Mouse (Mus musculus) lung, embryonic 16.5 days (tissue): ENCODE data around the gene Urah. TPM values are rescaled to one million over a fixed set of nuclear protein-coding genes. Genes with fewer than 3 reads are reported as not detected.

Experiments
- ATAC-seq: fragments of 200-750 bp; cut with Nextera tagmentation; 2 replicates; pipeline ENCODE4 v1.8.0; 2017; ENCODE audit warnings: low read depth, mild to moderate bottlenecking, moderate library complexity
- H3K27ac ChIP-seq: fragments of 300-500 bp; sonication (generic); 2 replicates; pipeline ENCODE4 v1.5.1; 2014; ENCODE audit warnings: mild to moderate bottlenecking, control low read depth, low read length
- H3K27me3 ChIP-seq: fragments of 300-500 bp; sonication (generic); 2 replicates; pipeline ENCODE4 v1.6.1; 2014; ENCODE audit warnings: low read depth, low read length, mixed read lengths; ENCODE audit not compliant: control insufficient read depth, insufficient read depth
- H3K36me3 ChIP-seq: fragments of 300-500 bp; sonication (generic); 2 replicates; pipeline ENCODE4 v1.6.1; 2014; ENCODE audit warnings: low read length; ENCODE audit not compliant: control insufficient read depth, insufficient read depth
- H3K4me1 ChIP-seq: fragments of 300-500 bp; sonication (generic); replicated peaks from 2 replicates; pipeline ENCODE4 v1.6.1; 2014; ENCODE audit warnings: low read length, mixed read lengths; ENCODE audit not compliant: control insufficient read depth, insufficient read depth
- H3K4me2 ChIP-seq: fragments of 300-500 bp; sonication (generic); 2 replicates; pipeline ENCODE4 v1.6.1; 2014; ENCODE audit warnings: low read depth, low read length, control low read depth
- H3K4me3 ChIP-seq: fragments of 300-500 bp; sonication (generic); 2 replicates; pipeline ENCODE4 v1.5.1; 2014; ENCODE audit warnings: mild to moderate bottlenecking, low read length, control low read depth
- H3K9ac ChIP-seq: fragments of 300-500 bp; sonication (generic); 2 replicates; pipeline ENCODE4 v1.6.1; 2014; ENCODE audit warnings: low read length, control low read depth
- H3K9me3 ChIP-seq: fragments of 300-500 bp; sonication (generic); 2 replicates; pipeline ENCODE4 v1.6.1; 2016; ENCODE audit warnings: low read length; ENCODE audit not compliant: control insufficient read depth
- WGBS: fragments of 180-500 bp; shearing (Covaris S2); extraction: QIAGEN DNeasy Blood & Tissue Kit; methylation state at CpG from one replicate; pipeline ENCODE4 v1.1.7; 2014; 5-methylcytosine and 5-hydroxymethylcytosine counted together
- polyA plus RNA-seq: library from polyadenylated mRNA; unstranded; fragments of >200 nt; fragmentation: Nextera tagmentation; extraction: Ambion mirVana; gene quantifications from 2 replicates; pipeline ENCODE4 v1.2.1, GENCODE M21; 2015

Urah gene
- polyA plus RNA-seq, 1 experiment from 2014 or later, result 5.5 TPM

DNA sequence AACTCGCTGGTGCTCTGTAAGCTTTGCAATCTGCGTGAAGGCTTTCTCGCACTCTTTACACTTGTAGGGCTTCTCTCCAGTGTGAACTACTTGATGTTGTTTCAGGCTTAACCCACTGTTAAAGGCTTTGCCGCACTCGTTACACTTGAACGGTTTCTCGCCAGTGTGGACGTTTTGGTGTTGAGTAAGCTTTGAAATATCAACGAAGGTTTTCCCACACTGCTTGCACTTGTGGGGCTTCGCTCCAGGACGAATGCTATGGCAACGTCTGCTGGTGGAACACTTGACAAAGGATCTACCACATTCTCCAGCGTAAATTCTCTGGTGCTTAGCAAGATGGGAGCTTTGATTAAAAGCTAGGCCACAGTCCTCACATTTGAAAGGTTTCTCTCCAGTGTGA, 23.1 kb upstream of the Urah start:
- Histone ChIP-seq H3K9ac (no peak overlapping the region), H3K27ac (no peak overlapping the region), H3K4me2 (no peak overlapping the region), H3K36me3 (no peaks in the 10 kb centered on the region), H3K4me3 (no peak overlapping the region), H3K9me3 (no peaks in the 10 kb centered on the region), H3K27me3 (no peaks in the 10 kb centered on the region), H3K4me1 (no peaks in the 10 kb centered on the region)
- ATAC-seq, result no peak
- WGBS, result 73% methylated on average over 13 of the region's 13 CpGs

DNA sequence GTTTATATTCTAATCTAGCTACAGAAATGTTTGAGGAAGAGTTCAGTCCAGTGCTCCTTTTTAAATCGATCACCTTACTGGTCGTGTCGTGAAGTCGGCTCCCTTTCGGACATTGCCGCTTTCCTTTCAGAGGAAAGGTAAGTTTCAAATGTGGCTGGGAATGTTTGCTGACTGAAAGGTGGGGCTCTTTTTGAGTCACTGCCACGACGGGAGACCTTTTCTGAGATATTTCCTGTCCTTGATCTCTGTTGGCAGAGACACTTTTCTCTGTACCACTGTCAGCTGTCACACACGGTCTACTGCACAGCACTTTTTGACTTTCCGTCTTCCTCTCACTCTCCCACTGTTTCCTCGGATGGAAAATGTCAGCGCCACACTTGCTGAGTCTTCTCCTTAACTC, 22.0 kb upstream of the Urah start:
- no peaks in the 10 kb centered on the region for H3K36me3 ChIP-seq
- no peaks in the 10 kb centered on the region for H3K4me1 ChIP-seq
- no peaks in the 10 kb centered on the region for H3K9me3 ChIP-seq
- 80% methylated on average over 12 of the region's 12 CpGs for WGBS
- H3K4me3 ChIP-seq, result no peak overlapping the region
- H3K4me2 ChIP-seq, result no peak overlapping the region
- H3K27me3 ChIP-seq, result no peaks in the 10 kb centered on the region
- H3K9ac ChIP-seq, result no peak overlapping the region
- H3K27ac ChIP-seq, result no peak overlapping the region
- no peak for ATAC-seq

DNA sequence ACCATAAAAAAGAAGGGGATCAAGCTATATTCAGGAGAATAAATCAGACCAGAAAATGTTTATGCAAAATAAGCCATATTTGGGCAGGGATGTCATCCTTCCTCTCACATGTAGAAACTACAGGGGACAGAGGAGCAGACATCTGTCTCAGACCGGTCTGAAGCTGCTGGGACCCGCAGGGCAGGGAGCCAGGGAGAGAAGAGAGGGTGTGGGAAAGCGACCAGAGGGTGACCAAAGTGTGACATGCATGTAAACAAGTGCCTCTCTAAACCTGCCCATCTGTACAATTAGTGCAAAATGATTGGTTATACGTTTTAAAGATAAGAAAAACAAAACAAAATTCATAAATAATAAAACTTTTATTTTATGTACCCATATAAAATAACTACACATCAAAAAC, 14.6 kb upstream of the Urah start:
- Histone ChIP-seq H3K9ac (no peak overlapping the region), H3K4me1 (no peaks in the 10 kb centered on the region; the same call in 1 of the 2 replicates), H3K9me3 (no peaks in the 10 kb centered on the region), H3K36me3 (no peaks in the 10 kb centered on the region), H3K27ac (no peak overlapping the region), H3K4me3 (no peak overlapping the region), H3K4me2 (no peak overlapping the region), H3K27me3 (no peaks in the 10 kb centered on the region)
- no peak for ATAC-seq
- 34% methylated on average over 4 of the region's 4 CpGs for WGBS

DNA sequence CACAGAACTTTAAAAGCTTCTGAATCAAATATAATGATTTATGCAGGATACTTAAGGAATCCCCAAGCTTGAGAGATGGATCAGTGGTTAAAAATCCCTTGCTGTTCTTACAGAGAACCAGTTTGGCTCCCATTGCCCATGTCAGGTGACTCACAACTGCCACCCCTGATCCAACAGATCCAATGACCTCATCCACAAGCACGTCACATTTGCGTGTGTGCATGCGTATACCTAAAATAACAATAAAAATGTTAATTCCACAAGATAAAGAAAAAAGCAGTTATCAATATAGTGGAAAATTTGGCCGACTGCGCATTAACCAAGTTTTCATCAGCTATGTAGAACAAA, 13.5 kb upstream of the Urah start:
- no peak overlapping the region for H3K9ac ChIP-seq
- no peaks in the 10 kb centered on the region for H3K36me3 ChIP-seq
- no peak overlapping the region for H3K27ac ChIP-seq
- H3K4me3 ChIP-seq, result peak overlapping the region; percentile 45
- no peaks in the 10 kb centered on the region for H3K9me3 ChIP-seq
- whole genome bisulfite sequencing, result 44% methylated on average over 5 of the region's 5 CpGs
- H3K27me3 ChIP-seq, result no peaks in the 10 kb centered on the region
- ATAC-seq, result no peak
- H3K4me2 ChIP-seq, result peak overlapping the region; percentile 67
- H3K4me1 ChIP-seq, result no peaks in the 10 kb centered on the region; the same call in 1 of the 2 replicates

DNA sequence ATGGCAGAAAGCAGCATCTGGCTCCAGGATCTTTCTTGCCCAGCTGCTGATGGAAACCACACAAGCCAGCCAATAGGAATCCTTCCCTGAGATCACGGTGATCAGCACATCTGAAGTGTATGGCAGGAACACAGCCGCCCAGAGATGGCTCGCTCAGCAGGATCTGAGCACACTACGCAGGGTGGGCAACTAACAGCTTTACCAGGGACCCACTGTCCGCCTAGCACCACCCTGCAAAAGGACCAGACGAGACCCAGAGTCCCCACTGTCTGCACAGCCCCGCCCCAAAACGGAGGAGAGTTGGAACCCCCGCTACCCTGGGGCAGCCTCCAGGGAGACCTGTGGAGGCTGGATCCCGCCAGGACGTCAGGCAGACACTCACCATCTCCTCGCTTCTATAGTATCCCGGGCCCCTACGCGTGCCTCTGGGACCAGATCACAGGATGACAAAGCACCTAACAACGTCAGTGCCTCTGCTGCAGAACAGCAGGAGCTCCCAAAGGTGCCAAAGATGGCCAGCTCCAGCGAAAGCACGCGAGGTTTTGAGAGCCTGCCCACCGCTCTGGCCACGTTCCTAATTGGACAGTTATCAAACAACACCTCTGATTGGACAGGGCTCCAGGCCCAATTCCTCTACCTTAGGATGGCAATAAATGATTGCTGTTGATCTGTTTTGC, 13.0 kb upstream of the Urah start, which contains the start of gene Zfp941:
Zfp941 (minus strand) TSS at position 526 of the 677 bp plus-strand sequence.
- H3K27ac ChIP-seq, result no peak within 1 kb of the TSS
- no peaks in the 10 kb centered on the region for H3K36me3 ChIP-seq
- ATAC-seq, result 0 out of 2 replicates have a peak, but pooled peaks have one; percentile 28
- peak within 1 kb of the TSS; percentile 61 for H3K9ac ChIP-seq
- peak within 1 kb of the TSS; percentile 67 for H3K4me2 ChIP-seq
- 2% methylated on average over 21 of the region's 21 CpGs for WGBS
- H3K4me1 ChIP-seq, result no peaks in the 10 kb centered on the region; the same call in 1 of the 2 replicates
- H3K4me3 ChIP-seq, result peak within 1 kb of the TSS; percentile 45
- H3K27me3 ChIP-seq, result no peaks in the 10 kb centered on the region
- no peaks in the 10 kb centered on the region for H3K9me3 ChIP-seq

DNA sequence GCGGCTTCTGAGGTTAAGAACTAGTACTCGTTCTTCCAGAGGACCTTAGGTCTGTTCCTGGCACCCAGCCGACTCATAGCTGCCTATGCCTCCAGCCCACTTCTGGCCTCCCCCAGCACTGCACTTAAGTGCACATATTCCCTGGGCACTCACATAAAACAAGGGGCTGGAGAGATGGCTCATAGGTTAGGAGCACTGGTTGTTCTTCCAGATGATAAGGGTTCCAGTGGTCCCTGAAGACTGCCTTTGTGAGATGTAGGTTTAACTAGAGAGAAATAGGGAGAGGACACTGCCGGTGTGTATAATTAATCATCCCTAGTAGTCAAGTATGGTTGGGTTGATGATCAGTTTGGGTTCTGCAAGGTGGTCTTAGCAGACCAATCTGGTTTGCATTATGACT, 12.1 kb upstream of the Urah start:
- Histone ChIP-seq H3K4me2 (no peak overlapping the region), H3K27ac (no peak overlapping the region), H3K27me3 (no peaks in the 10 kb centered on the region), H3K4me1 (no peaks in the 10 kb centered on the region; the same call in 1 of the 2 replicates), H3K9me3 (no peaks in the 10 kb centered on the region), H3K4me3 (no peak overlapping the region), H3K36me3 (no peaks in the 10 kb centered on the region), H3K9ac (no peak overlapping the region)
- ATAC-seq, result no peak
- 87% methylated on average over 4 of the region's 4 CpGs for WGBS

DNA sequence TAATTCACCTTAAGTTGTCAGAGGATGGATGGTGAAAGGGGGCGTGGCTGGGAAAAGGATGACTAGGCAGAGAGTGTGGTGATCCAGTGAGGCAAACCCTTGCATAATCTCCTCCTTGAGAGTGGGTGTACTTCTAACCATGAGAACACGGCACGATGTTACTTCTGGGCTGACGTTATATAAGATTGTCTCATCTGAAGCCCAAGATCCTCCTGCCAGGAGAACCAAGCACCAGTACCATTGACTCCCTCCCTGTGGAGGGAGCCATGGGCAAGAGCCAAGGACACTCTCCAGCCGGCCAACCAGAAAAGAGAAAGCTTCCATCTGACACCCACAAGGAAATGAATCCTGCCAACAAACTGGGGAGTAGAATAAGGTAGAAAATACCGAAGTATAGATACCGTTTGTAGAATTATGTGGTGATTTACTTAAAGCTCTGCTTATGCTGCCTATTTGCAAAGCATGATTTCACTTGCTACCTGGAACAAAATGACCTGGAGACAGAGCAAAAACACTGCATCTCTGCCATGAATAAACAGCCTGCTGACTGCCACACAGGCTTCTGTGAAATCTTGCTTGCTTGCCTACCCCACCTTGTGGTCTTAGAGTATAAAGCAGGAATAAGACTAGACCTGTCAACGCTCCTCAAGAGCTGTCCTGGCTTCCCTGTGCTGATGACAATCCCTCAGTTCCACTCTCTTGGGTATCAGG, 6.5 kb upstream of the Urah start:
- Histone ChIP-seq H3K27ac (no peak overlapping the region), H3K4me3 (no peak overlapping the region), H3K36me3 (no peaks in the 10 kb centered on the region), H3K4me1 (no peaks in the 10 kb centered on the region), H3K4me2 (no peak overlapping the region), H3K9ac (no peak overlapping the region), H3K9me3 (no peaks in the 10 kb centered on the region), H3K27me3 (no peaks in the 10 kb centered on the region)
- ATAC-seq, result no peak
- 18% methylated on average over 8 of the region's 8 CpGs for WGBS

DNA sequence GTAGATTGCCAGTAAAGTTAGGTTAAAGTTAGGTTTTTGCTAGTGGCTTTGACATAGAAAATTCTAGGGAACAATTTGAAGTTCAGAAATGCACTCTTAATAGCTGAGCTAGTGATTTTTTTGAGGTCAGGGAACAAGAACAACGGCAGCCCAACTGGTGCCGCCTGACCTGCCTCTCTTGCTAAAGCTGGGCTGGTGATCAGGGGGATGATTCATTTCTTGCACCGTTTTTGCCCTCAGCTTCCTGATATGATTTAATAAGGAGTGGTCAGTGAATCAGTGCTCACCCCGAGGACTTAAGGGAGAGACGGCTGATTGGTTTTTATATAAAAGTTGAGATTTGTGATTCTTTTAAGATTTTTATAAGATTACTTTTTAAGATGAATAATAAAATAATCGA, 3.4 kb upstream of the Urah start:
- WGBS, result 54% methylated on average over 6 of the region's 6 CpGs
- ATAC-seq, result no peak
- H3K9me3 ChIP-seq, result no peaks in the 10 kb centered on the region
- H3K9ac ChIP-seq, result no peak overlapping the region
- H3K4me3 ChIP-seq, result no peak overlapping the region
- no peak overlapping the region for H3K4me2 ChIP-seq
- no peaks in the 10 kb centered on the region for H3K36me3 ChIP-seq
- no peak overlapping the region for H3K27ac ChIP-seq
- no peaks in the 10 kb centered on the region for H3K27me3 ChIP-seq
- H3K4me1 ChIP-seq, result no peaks in the 10 kb centered on the region

DNA sequence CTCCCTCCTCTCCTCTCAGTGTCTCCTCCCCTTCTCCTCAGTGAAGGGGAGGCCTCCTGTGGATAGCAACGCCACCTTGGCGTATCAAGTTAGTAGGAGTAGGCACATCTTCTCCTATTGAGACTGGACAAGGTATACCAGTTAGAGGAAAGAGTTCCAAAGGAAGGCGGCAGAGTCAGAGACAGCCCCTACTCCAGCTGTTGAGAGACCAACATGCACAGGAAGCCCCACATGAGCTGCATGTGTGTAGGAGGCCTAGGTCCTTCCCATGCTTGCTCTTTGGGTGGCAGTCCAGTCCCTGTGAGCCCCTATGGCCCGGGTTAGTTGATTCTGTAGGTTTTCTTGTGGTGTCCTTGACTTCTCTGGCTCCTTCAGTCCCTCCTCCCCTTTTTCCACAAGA, 1.5 kb upstream of the Urah start:
- Histone ChIP-seq H3K27me3 (no peaks in the 10 kb centered on the region), H3K36me3 (no peaks in the 10 kb centered on the region), H3K27ac (no peak overlapping the region), H3K4me3 (no peak overlapping the region), H3K9ac (no peak overlapping the region), H3K9me3 (no peaks in the 10 kb centered on the region), H3K4me2 (no peak overlapping the region), H3K4me1 (no peaks in the 10 kb centered on the region)
- 79% methylated on average over 4 of the region's 4 CpGs for WGBS
- no peak for ATAC-seq
